ENCODE assay signal across 13 mouse cellular contexts in genomic region chr10:75510446-75510845, GRCm38 (mm10). TPM values are rescaled to one million over a fixed set of nuclear protein-coding genes. Genes with fewer than 3 reads are reported as not detected.
A peak's percentile ranks its signal among the peaks of the same experiment; 100 is the strongest.
DNase-seq lines count a peak whose midpoint lies in the region; ATAC-seq lines count a peak whose summit lies in the region.
"Had no signal": no experiment of that assay in that cellular context is flagged by ENCODE, and none has a peak within 500 bp of the region (broad histone marks: within the 10 kb centered on the region; RNA-seq: fewer than 3 reads in every experiment).

No protein-coding gene starts in this region.

- H3K4me3 ChIP-seq in brown adipose tissue, adult 24 weeks (ENCODE audit: insufficient read depth, low read depth, low read length): no peak overlapping the region
- no peak overlapping the region for H3K4me3 ChIP-seq in midbrain, embryonic 14.5 days (replicated peaks; ENCODE audit: low read depth, low read length)
- H3K4me3 ChIP-seq: forebrain, embryonic 13.5 days; layer of hippocampus, adult 2 months; limb, embryonic 13.5 days; midbrain, embryonic 15.5 days had no signal

- H3K36me3 ChIP-seq in midbrain, embryonic 14.5 days (ENCODE audit: control insufficient read depth, insufficient read depth, low read length): peaks cover 56% of the 10 kb centered on the region

- H3K27ac ChIP-seq in brown adipose tissue, adult 24 weeks (replicated peaks; ENCODE audit: low read depth, low read length): peak overlapping the region; percentile 53
- H3K27ac ChIP-seq in midbrain, embryonic 14.5 days (replicated peaks; ENCODE audit: low read depth, low read length): no peak overlapping the region
- H3K27ac ChIP-seq: forebrain, embryonic 13.5 days; layer of hippocampus, adult 2 months; limb, embryonic 13.5 days; midbrain, embryonic 15.5 days had no signal

- WGBS in midbrain, embryonic 14.5 days: 94% methylated on average over 7 of the region's 7 CpGs

- no peak for ATAC-seq in midbrain, embryonic 14.5 days (ENCODE audit: low FRiP score, low TSS enrichment)
- ATAC-seq: forebrain, embryonic 13.5 days; lung, postnatal 0 days; midbrain, embryonic 15.5 days had no signal

- no peaks in the 10 kb centered on the region for H3K9me3 ChIP-seq in midbrain, embryonic 14.5 days (ENCODE audit: control insufficient read depth, low read length)
- H3K9me3 ChIP-seq: forebrain, embryonic 13.5 days; limb, embryonic 13.5 days; midbrain, embryonic 15.5 days had no signal

- no peak overlapping the region for H3K9ac ChIP-seq in midbrain, embryonic 14.5 days (replicated peaks; ENCODE audit: low read length)
- H3K9ac ChIP-seq: forebrain, embryonic 13.5 days; limb, embryonic 13.5 days; midbrain, embryonic 15.5 days had no signal

- peaks cover 22% of the 10 kb centered on the region for H3K4me1 ChIP-seq in brown adipose tissue, adult 24 weeks (ENCODE audit: control insufficient read depth, insufficient read depth, insufficient read length, low read length)
- no peaks in the 10 kb centered on the region for H3K4me1 ChIP-seq in midbrain, embryonic 14.5 days (ENCODE audit: control insufficient read depth, insufficient read depth, low read length)

- peak; percentile 75 to 88 for DNase-seq in kidney, postnatal 25 days
- DNase-seq in kidney, postnatal 10 days: no peak
- peak; percentile 90 to 92 for DNase-seq in cerebellum, postnatal 14 days
- DNase-seq in heart, postnatal 36 days: peak; percentile 63 to 72
- no peak for DNase-seq in layer of hippocampus, adult 18-20 months (ENCODE audit: low spot score in 2 of 2)
- DNase-seq in midbrain, embryonic 14.5 days: no peak
- DNase-seq: thymus, postnatal 25 days had no signal

- H3K4me2 ChIP-seq in midbrain, embryonic 14.5 days (ENCODE audit: low read length): no peak overlapping the region
- H3K4me2 ChIP-seq: forebrain, embryonic 13.5 days; limb, embryonic 13.5 days; midbrain, embryonic 15.5 days had no signal

- no peaks in the 10 kb centered on the region for H3K27me3 ChIP-seq in midbrain, embryonic 14.5 days (ENCODE audit: control insufficient read depth, insufficient read depth, low read length)
- H3K27me3 ChIP-seq: forebrain, embryonic 13.5 days; limb, embryonic 13.5 days; midbrain, embryonic 15.5 days had no signal

- intact Hi-C loops in heart, postnatal 36 days (cut with DNase I): loop anchor here (10.0 kb wide), 1 partner anchor 446 kb away; the partner anchor contains the start of gene Bcr

RNA-seq across cellular contexts. Expression of gene Snrpd3, which starts 6.9 kb away (rescaled TPM):
- 157 and 178 TPM in 2 replicates for polyA plus RNA-seq in brown adipose tissue, adult 24 weeks (2012; ENCODE audit: insufficient read depth, insufficient read length, missing spikeins)
- total RNA-seq in heart, postnatal 36 days (2021): 10 to 100 TPM; 65.7 to 69.5 TPM
- total RNA-seq in layer of hippocampus, adult 18-20 months (2021): 10 to 100 TPM; 63.1 to 67.3 TPM
- 126 and 140 TPM in 2 replicates for polyA plus RNA-seq in midbrain, embryonic 14.5 days (2014; fragmentation: Nextera tagmentation; extraction: Ambion mirVana)

RNA-seq across cellular contexts. Expression of gene Gucd1, which starts 7.3 kb away (rescaled TPM):
- polyA plus RNA-seq in brown adipose tissue, adult 24 weeks (2012; ENCODE audit: insufficient read depth, insufficient read length, missing spikeins): 29.8 and 61.0 TPM in 2 replicates
- total RNA-seq in heart, postnatal 36 days (2021): 10 to 100 TPM; 41.8 to 44.2 TPM
- 10 to 100 TPM; 12.8 TPM for total RNA-seq in layer of hippocampus, adult 18-20 months (2021)
- 22.4 and 31.5 TPM in 2 replicates for polyA plus RNA-seq in midbrain, embryonic 14.5 days (2014; fragmentation: Nextera tagmentation; extraction: Ambion mirVana)

RNA-seq across cellular contexts. Expression of gene Lrrc75b, which starts 49.7 kb away (rescaled TPM):
- not detected in 2 replicates for polyA plus RNA-seq in brown adipose tissue, adult 24 weeks (2012; ENCODE audit: insufficient read depth, insufficient read length, missing spikeins)
- total RNA-seq in heart, postnatal 36 days (2021): 1 to 10 TPM; 1.1 to 1.5 TPM
- 10 to 100 TPM; 10.3 to 12.9 TPM for total RNA-seq in layer of hippocampus, adult 18-20 months (2021)
- 30.4 and 32.9 TPM in 2 replicates for polyA plus RNA-seq in midbrain, embryonic 14.5 days (2014; fragmentation: Nextera tagmentation; extraction: Ambion mirVana)

RNA-seq across cellular contexts. Expression of gene Ggt1, which starts 51.0 kb away (rescaled TPM):
- polyA plus RNA-seq in brown adipose tissue, adult 24 weeks (2012; ENCODE audit: insufficient read depth, insufficient read length, missing spikeins): not detected in 2 replicates
- total RNA-seq in heart, postnatal 36 days (2021): not detected
- 1 to 10 TPM; 2.6 to 2.8 TPM for total RNA-seq in layer of hippocampus, adult 18-20 months (2021)
- polyA plus RNA-seq in midbrain, embryonic 14.5 days (2014; fragmentation: Nextera tagmentation; extraction: Ambion mirVana): 2.3 and 2.6 TPM in 2 replicates

Comparison
In these comparisons a context has a peak if more than half of its experiments do, and no peak if none do; other contexts are left out.
1. DNase-seq: peak in kidney, postnatal 25 days (2 of 2), cerebellum, postnatal 14 days (2 of 2) and heart, postnatal 36 days (2 of 2); none in kidney, postnatal 10 days (single experiment), layer of hippocampus, adult 18-20 months (0 of 2) and midbrain, embryonic 14.5 days (single experiment).
2. RNA of gene Lrrc75b, which starts 49.7 kb away (total RNA-seq): 10.3 to 12.9 TPM in layer of hippocampus, adult 18-20 months; 1.1 to 1.5 TPM in heart, postnatal 36 days; every median in the first group is over 4 times any median in the second.